Mouse (Mus musculus): ENCODE data around the gene Vti1a. TPM values are rescaled to one million over a fixed set of nuclear protein-coding genes. Genes with fewer than 3 reads are reported as not detected.

Vti1a gene
- polyA plus RNA-seq (2017; shearing (Covaris generic)), result 44.8 TPM

DNA sequence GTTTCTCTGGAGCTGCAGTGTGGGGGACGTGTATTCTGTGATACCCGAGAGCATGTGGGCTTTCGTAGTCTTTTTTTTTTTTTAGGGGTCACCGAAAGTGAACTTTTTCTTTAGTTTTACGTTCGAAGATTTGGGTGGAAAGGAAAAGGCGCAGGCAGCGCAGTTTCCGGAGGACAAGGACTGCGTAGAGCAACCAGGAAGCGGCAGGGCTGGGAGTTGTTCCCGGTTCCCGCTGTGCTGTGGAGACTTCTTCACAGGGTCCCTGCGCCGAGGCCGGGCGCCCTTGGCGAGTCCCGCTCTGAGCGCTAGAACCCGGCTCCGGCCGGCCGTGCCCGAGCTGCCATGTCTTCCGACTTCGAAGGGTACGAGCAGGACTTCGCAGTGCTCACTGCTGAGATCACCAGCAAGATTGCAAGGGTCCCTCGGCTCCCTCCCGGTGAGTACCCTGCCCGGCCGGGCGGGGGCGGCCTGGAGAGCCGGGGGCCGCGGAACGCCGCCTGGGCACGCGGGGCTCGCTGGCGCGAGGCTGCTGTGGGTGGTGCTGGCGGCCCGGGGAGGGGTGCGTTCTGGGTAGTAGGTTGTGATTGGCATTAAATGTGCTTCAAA is at the start of gene Vti1a:
TSS of gene Vti1a (plus strand) at position 187 of the 606 bp plus-strand sequence.

GRCm38 (mm10) chr19:55315452-55316108 is 515 bp upstream of the Vti1a start, which contains the start of gene Zdhhc6:
Zdhhc6 (minus strand) TSS chr19:55316032.

Other genes with a start within 250 kb of the Vti1a start
- 4.5 TPM for gene Gpam, start 189.1 kb upstream of the Vti1a start, polyA plus RNA-seq (2017; shearing (Covaris generic))
- gene Tectb, start 135.6 kb upstream of the Vti1a start, polyA plus RNA-seq (2017; shearing (Covaris generic)), result not detected
- gene Gucy2g, start 75.1 kb upstream of the Vti1a start, polyA plus RNA-seq (2017; shearing (Covaris generic)), result not detected
- gene Acsl5, start 64.4 kb upstream of the Vti1a start, polyA plus RNA-seq (2017; shearing (Covaris generic)), result 125 TPM
- gene Zdhhc6, start 263 bp upstream of the Vti1a start, polyA plus RNA-seq (2017; shearing (Covaris generic)), result 32.6 TPM

Measured in effector memory CD4-positive, alpha-beta T cell, adult 5 months (primary cell).